Mouse (Mus musculus) hindbrain, embryonic 14.5 days (tissue): Measurements from ENCODE around the gene Arl8a. TPM values are rescaled to one million over a fixed set of nuclear protein-coding genes. Genes with fewer than 3 reads are reported as not detected.

ENCODE experiments used
- ATAC-seq: fragments of 200-750 bp; cut with Nextera tagmentation; 2 replicates; pipeline ENCODE4 v1.8.0; 2017; ENCODE audit warnings: moderate number of reproducible peaks, mild to moderate bottlenecking, moderate TSS enrichment, moderate library complexity; ENCODE audit not compliant: low FRiP score
- DNase-seq: peaks from one replicate; pipeline ENCODE4 v3.0.0-alpha.2; 2015; ENCODE audit warnings: low spot score
- H3K27ac ChIP-seq: fragments of 300-500 bp; sonication (generic); 2 replicates; pipeline ENCODE4 v1.5.1; 2014; ENCODE audit warnings: mild to moderate bottlenecking, moderate library complexity
- H3K27me3 ChIP-seq: fragments of 300-500 bp; sonication (generic); 2 replicates; pipeline ENCODE4 v1.6.1; 2014; ENCODE audit warnings: mild to moderate bottlenecking, low read length, mixed read lengths; ENCODE audit not compliant: control insufficient read depth, insufficient read depth
- H3K36me3 ChIP-seq: fragments of 300-500 bp; sonication (generic); replicated peaks from 2 replicates; pipeline ENCODE4 v1.6.1; 2014; ENCODE audit not compliant: control insufficient read depth, insufficient read depth
- H3K4me1 ChIP-seq: fragments of 300-500 bp; sonication (generic); replicated peaks from 2 replicates; pipeline ENCODE4 v1.6.1; 2014; ENCODE audit warnings: antibody characterized with exemption, low read length, mixed read lengths; ENCODE audit not compliant: control insufficient read depth, insufficient read depth
- H3K4me2 ChIP-seq: fragments of 300-500 bp; sonication (generic); replicated peaks from 2 replicates; pipeline ENCODE4 v1.6.1; 2014; ENCODE audit warnings: mild to moderate bottlenecking, moderate library complexity
- H3K4me3 ChIP-seq: fragments of 300-500 bp; sonication (generic); replicated peaks from 2 replicates; pipeline ENCODE4 v1.5.1; 2014; ENCODE audit warnings: mild to moderate bottlenecking, low read length
- H3K9ac ChIP-seq: fragments of 300-500 bp; sonication (generic); 2 replicates; pipeline ENCODE4 v1.6.1; 2014
- H3K9me3 ChIP-seq: fragments of 300-500 bp; sonication (generic); 2 replicates; pipeline ENCODE4 v1.6.1; 2016; ENCODE audit warnings: low read length; ENCODE audit not compliant: control insufficient read depth
- WGBS: fragments of 180-500 bp; shearing (Covaris S2); extraction: QIAGEN DNeasy Blood & Tissue Kit; methylation state at CpG from one replicate; pipeline ENCODE4 v1.1.7; 2014; 5-methylcytosine and 5-hydroxymethylcytosine counted together
- polyA plus RNA-seq: library from polyadenylated mRNA; unstranded; fragments of >200 nt; fragmentation: Nextera tagmentation; extraction: Ambion mirVana; gene quantifications from 2 replicates; pipeline ENCODE4 v1.2.1, GENCODE M21; 2014

Arl8a gene
- polyA plus RNA-seq, 1 experiment from 2014 or later, result 354 TPM

GRCm38 (mm10) chr1:135159556-135160123, 13.0 kb downstream of the Arl8a start:
- WGBS, result 67% methylated on average over 11 of the region's 11 CpGs
- H3K4me2 ChIP-seq, result no peak overlapping the region
- peaks cover 24% of the 10 kb centered on the region for H3K36me3 ChIP-seq
- peaks cover 25% of the 10 kb centered on the region; the same call in 1 of the 2 replicates for H3K4me1 ChIP-seq
- no peaks in the 10 kb centered on the region for H3K9me3 ChIP-seq
- no peaks in the 10 kb centered on the region for H3K27me3 ChIP-seq
- no peak overlapping the region for H3K4me3 ChIP-seq
- DNase-seq (no peak), ATAC-seq (peak; percentile 35)
- H3K9ac ChIP-seq, result no peak overlapping the region
- peak overlapping the region; percentile 77 for H3K27ac ChIP-seq

DNA sequence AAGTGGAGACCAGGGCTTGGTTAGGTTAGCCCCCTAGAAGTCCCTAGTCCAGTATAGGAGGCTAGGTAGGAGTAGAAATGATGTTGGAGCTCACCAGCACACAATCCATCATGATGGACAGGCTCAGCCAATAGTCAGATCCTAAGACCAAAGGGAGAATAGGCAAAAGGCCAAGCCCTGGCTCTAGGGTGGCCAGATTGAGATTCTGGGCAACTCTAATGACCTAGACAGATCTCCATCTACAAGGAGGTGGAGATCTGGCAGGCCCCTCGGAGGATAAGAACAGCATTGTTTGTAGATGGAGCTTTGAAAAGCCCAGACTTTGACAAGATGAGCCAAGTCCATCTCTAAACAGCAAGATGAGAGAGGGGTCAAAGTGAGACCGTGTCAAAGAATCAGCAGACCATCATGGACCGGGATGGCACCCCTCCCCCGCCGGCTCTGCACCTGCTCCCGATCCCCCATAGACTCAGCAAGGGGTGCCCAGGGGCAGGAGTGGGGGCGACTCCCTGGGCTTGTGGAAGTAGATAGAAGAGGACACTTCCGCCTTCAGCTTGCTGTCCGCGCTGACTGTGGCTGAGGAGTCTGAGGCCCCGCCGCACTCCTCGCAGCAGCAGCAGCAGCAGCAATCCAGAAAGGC, 13.9 kb downstream of the Arl8a start:
- no peaks in the 10 kb centered on the region for H3K27me3 ChIP-seq
- H3K27ac ChIP-seq, result peak overlapping the region; percentile 77
- H3K4me3 ChIP-seq, result no peak overlapping the region
- ATAC-seq (no peak), DNase-seq (no peak)
- WGBS, result 84% methylated on average over 13 of the region's 13 CpGs
- H3K9ac ChIP-seq, result no peak overlapping the region
- H3K9me3 ChIP-seq, result no peaks in the 10 kb centered on the region
- H3K36me3 ChIP-seq, result peaks cover 17% of the 10 kb centered on the region
- no peak overlapping the region for H3K4me2 ChIP-seq
- H3K4me1 ChIP-seq, result peaks cover 19% of the 10 kb centered on the region; the same call in 1 of the 2 replicates

GRCm38 (mm10) chr1:135162720-135163119, 16.1 kb downstream of the Arl8a start:
- no peaks in the 10 kb centered on the region for H3K27me3 ChIP-seq
- H3K4me1 ChIP-seq, result peaks cover 6% of the 10 kb centered on the region; the same call in 1 of the 2 replicates
- DNase-seq, result no peak
- H3K36me3 ChIP-seq, result no peaks in the 10 kb centered on the region
- WGBS, result 29% methylated on average over 6 of the region's 6 CpGs
- ATAC-seq, result no peak
- no peak overlapping the region for H3K4me2 ChIP-seq
- no peak overlapping the region for H3K9ac ChIP-seq
- no peaks in the 10 kb centered on the region for H3K9me3 ChIP-seq
- peak overlapping the region; percentile 67 for H3K27ac ChIP-seq
- no peak overlapping the region for H3K4me3 ChIP-seq

DNA sequence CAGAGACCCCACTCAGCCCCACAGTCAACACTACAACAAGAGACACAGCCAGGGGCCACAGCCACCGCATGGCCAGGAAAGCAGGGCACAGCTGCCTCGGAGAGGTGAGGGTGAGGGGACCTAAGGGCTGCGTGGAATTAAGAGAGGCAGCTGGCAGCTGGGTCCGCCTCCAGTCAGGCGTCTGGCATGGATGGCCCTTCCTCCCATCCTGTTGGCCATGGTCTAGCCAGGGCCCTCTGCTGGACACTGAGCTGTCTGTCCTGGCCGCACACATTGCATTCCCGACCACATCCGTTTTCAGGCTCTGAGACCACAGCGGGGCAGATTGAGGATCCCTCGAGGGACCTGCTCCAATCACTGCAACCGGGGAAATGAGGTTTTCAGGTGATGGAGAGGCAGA, 20.8 kb downstream of the Arl8a start, which contains the start of gene Gpr37l1:
Gene Gpr37l1 (minus strand): TSS at position 247 of the 400 bp plus-strand sequence.
- Histone ChIP-seq H3K9me3 (no peaks in the 10 kb centered on the region), H3K36me3 (no peaks in the 10 kb centered on the region), H3K4me3 (no peak within 1 kb of the TSS), H3K4me1 (no peaks in the 10 kb centered on the region), H3K27me3 (no peaks in the 10 kb centered on the region), H3K4me2 (no peak within 1 kb of the TSS), H3K27ac (no peak within 1 kb of the TSS), H3K9ac (no peak within 1 kb of the TSS)
- no peak for ATAC-seq
- no peak for DNase-seq
- 63% methylated on average over 11 of the region's 11 CpGs for WGBS

DNA sequence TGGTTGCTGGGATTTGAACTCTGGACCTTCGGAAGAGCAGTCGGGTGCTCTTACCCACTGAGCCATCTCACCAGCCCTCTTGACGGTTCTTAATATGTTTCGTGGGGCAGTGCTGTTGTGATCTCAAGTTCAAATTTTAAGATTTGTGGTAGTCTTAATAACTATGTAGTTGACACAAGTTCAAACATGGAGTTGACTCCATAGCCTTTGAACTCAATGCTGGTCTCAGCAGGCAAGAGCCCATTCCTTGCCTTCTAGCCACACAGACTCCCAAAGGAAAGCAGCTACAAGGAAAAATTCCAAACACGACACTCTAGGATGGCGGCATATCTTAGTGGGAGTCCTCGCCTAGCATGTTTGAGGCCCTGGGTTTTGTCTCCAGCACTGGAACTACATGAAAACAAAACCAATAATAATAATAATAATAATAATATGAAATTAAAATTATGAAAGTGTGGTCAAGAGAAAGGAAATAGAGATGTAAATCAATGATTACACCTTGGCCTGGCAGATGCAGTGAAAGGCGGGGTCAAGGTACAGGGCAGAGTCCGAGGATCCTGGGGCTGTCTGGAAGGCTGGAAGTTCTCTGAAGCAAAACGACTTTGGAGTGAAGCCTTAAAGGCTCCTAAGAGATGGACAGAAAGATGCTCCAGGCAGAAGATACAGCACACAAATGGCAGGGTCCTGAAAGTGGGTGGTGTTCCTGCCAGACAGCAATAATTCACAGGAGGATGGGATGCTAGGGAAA, 22.0 kb downstream of the Arl8a start:
- Histone ChIP-seq H3K27ac (no peak overlapping the region), H3K4me2 (no peak overlapping the region), H3K4me3 (no peak overlapping the region), H3K36me3 (no peaks in the 10 kb centered on the region), H3K9ac (no peak overlapping the region), H3K4me1 (no peaks in the 10 kb centered on the region), H3K9me3 (no peaks in the 10 kb centered on the region), H3K27me3 (no peaks in the 10 kb centered on the region)
- 90% methylated on average over 10 of the region's 10 CpGs for WGBS
- ATAC-seq, result no peak
- DNase-seq, result no peak

- WGBS, result 53% methylated on average over 12 of the region's 12 CpGs
- H3K4me2 ChIP-seq, result no peak overlapping the region
- no peak overlapping the region for H3K9ac ChIP-seq
- H3K4me1 ChIP-seq, result no peaks in the 10 kb centered on the region
- H3K4me3 ChIP-seq, result no peak overlapping the region
- no peak for DNase-seq
- no peaks in the 10 kb centered on the region for H3K27me3 ChIP-seq
- no peaks in the 10 kb centered on the region for H3K9me3 ChIP-seq
- 0 out of 2 replicates have a peak overlapping the region, but pooled peaks have one; percentile 17 for H3K27ac ChIP-seq
- H3K36me3 ChIP-seq, result no peaks in the 10 kb centered on the region
- no peak for ATAC-seq
Observed at GRCm38 (mm10) chr1:135169556-135170224, 23.1 kb downstream of the Arl8a start.

- no peaks in the 10 kb centered on the region for H3K9me3 ChIP-seq
- no peak for ATAC-seq
- H3K36me3 ChIP-seq, result no peaks in the 10 kb centered on the region
- H3K4me2 ChIP-seq, result no peak overlapping the region
- no peaks in the 10 kb centered on the region for H3K4me1 ChIP-seq
- WGBS, result 70% methylated on average over 10 of the region's 10 CpGs
- H3K27ac ChIP-seq, result 0 out of 2 replicates have a peak overlapping the region, but pooled peaks have one; percentile 17
- no peak for DNase-seq
- no peak overlapping the region for H3K9ac ChIP-seq
- H3K4me3 ChIP-seq, result no peak overlapping the region
- H3K27me3 ChIP-seq, result no peaks in the 10 kb centered on the region
Observed at GRCm38 (mm10) chr1:135170299-135170698, 23.7 kb downstream of the Arl8a start.

GRCm38 (mm10) chr1:135171202-135171601, 24.6 kb downstream of the Arl8a start:
- ATAC-seq (no peak), DNase-seq (no peak)
- WGBS, result 89% methylated on average over 7 of the region's 7 CpGs
- Histone ChIP-seq H3K27ac (no peak overlapping the region), H3K9ac (no peak overlapping the region), H3K4me3 (no peak overlapping the region), H3K36me3 (no peaks in the 10 kb centered on the region), H3K4me2 (no peak overlapping the region), H3K27me3 (no peaks in the 10 kb centered on the region), H3K9me3 (no peaks in the 10 kb centered on the region), H3K4me1 (no peaks in the 10 kb centered on the region)

DNA sequence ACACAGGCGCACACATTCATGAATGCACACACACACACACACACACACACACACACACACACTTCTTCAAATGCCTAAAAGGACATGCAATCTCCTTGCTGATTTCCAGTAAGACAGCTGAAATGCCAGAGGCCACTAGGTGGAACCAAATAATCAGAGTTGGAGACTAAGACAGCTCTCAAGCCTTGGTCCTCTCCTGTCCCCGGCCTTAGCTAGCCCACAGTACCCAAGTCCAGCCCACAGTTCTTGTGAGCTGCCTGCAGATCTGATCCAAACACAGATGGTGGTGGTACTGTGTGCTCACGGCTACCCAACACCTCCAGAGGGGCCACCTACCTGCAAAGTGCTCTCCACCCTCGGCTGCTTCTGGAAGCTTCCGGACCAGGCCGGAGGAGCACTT, 25.4 kb downstream of the Arl8a start:
- no peak overlapping the region for H3K4me2 ChIP-seq
- WGBS, result 65% methylated on average over 6 of the region's 6 CpGs
- H3K27ac ChIP-seq, result no peak overlapping the region
- H3K27me3 ChIP-seq, result no peaks in the 10 kb centered on the region
- no peaks in the 10 kb centered on the region for H3K36me3 ChIP-seq
- H3K9me3 ChIP-seq, result no peaks in the 10 kb centered on the region
- peak; percentile 86 for DNase-seq
- no peak overlapping the region for H3K4me3 ChIP-seq
- peak; percentile 72 for ATAC-seq
- no peak overlapping the region for H3K9ac ChIP-seq
- H3K4me1 ChIP-seq, result no peaks in the 10 kb centered on the region
